Mouse (Mus musculus) embryonic facial prominence, embryonic 11.5 days (tissue): Measurements from ENCODE around the gene Cnih3. TPM values are rescaled to one million over a fixed set of nuclear protein-coding genes. Genes with fewer than 3 reads are reported as not detected.

Source experiments
- ATAC-seq: fragments of 200-750 bp; cut with Nextera tagmentation; replicated peaks from 2 replicates; pipeline ENCODE4 v1.8.0; 2017; ENCODE audit warnings: low read depth; ENCODE audit not compliant: insufficient number of reproducible peaks, low FRiP score, low TSS enrichment
- DNase-seq: peaks from one replicate; pipeline ENCODE4 v3.0.0-alpha.2; 2015; ENCODE audit warnings: low spot score
- H3K27ac ChIP-seq: fragments of 300-500 bp; sonication (generic); replicated peaks from 2 replicates; pipeline ENCODE4 v1.5.1; 2014; ENCODE audit warnings: mild to moderate bottlenecking, low read depth, low read length, control low read depth
- H3K27me3 ChIP-seq: fragments of 300-500 bp; sonication (generic); 2 replicates; pipeline ENCODE4 v1.6.1; 2014; ENCODE audit warnings: mild to moderate bottlenecking, low read length, moderate library complexity, mixed read lengths; ENCODE audit not compliant: control insufficient read depth, insufficient read depth
- H3K36me3 ChIP-seq: fragments of 300-500 bp; sonication (generic); replicated peaks from 2 replicates; pipeline ENCODE4 v1.6.1; 2014; ENCODE audit warnings: low read depth, mild to moderate bottlenecking, low read length, moderate library complexity, mixed read lengths; ENCODE audit not compliant: control insufficient read depth, insufficient read depth
- H3K4me1 ChIP-seq: fragments of 300-500 bp; sonication (generic); 2 replicates; pipeline ENCODE4 v1.6.1; 2014; ENCODE audit warnings: low read length, mixed read lengths; ENCODE audit not compliant: control insufficient read depth, insufficient read depth
- H3K4me2 ChIP-seq: fragments of 300-500 bp; sonication (generic); 2 replicates; pipeline ENCODE4 v1.6.1; 2014; ENCODE audit warnings: low read depth, mild to moderate bottlenecking, control low read depth, low read length, moderate library complexity
- H3K4me3 ChIP-seq: fragments of 300-500 bp; sonication (generic); 2 replicates; pipeline ENCODE4 v1.5.1; 2014; ENCODE audit warnings: low read depth, low read length, control low read depth
- H3K9ac ChIP-seq: fragments of 300-500 bp; sonication (generic); replicated peaks from 2 replicates; pipeline ENCODE4 v1.6.1; 2014; ENCODE audit warnings: mild to moderate bottlenecking, control low read depth, low read length
- H3K9me3 ChIP-seq: fragments of 300-500 bp; sonication (generic); replicated peaks from 2 replicates; pipeline ENCODE4 v1.6.1; 2016; ENCODE audit warnings: mild to moderate bottlenecking, low read length, inconsistent platforms, mixed read lengths; ENCODE audit not compliant: control insufficient read depth
- WGBS: fragments of 180-500 bp; shearing (Covaris S2); extraction: QIAGEN DNeasy Blood & Tissue Kit; methylation state at CpG from one replicate; pipeline ENCODE4 v1.1.7; 2014; 5-methylcytosine and 5-hydroxymethylcytosine counted together
- polyA plus RNA-seq: library from polyadenylated mRNA; unstranded; fragments of >200 nt; fragmentation: Nextera tagmentation; extraction: Ambion mirVana; gene quantifications from 2 replicates; pipeline ENCODE4 v1.2.1, GENCODE M21; 2014

The Cnih3 gene
- polyA plus RNA-seq = 0.50 and 0.53 TPM in 2 replicates

DNA sequence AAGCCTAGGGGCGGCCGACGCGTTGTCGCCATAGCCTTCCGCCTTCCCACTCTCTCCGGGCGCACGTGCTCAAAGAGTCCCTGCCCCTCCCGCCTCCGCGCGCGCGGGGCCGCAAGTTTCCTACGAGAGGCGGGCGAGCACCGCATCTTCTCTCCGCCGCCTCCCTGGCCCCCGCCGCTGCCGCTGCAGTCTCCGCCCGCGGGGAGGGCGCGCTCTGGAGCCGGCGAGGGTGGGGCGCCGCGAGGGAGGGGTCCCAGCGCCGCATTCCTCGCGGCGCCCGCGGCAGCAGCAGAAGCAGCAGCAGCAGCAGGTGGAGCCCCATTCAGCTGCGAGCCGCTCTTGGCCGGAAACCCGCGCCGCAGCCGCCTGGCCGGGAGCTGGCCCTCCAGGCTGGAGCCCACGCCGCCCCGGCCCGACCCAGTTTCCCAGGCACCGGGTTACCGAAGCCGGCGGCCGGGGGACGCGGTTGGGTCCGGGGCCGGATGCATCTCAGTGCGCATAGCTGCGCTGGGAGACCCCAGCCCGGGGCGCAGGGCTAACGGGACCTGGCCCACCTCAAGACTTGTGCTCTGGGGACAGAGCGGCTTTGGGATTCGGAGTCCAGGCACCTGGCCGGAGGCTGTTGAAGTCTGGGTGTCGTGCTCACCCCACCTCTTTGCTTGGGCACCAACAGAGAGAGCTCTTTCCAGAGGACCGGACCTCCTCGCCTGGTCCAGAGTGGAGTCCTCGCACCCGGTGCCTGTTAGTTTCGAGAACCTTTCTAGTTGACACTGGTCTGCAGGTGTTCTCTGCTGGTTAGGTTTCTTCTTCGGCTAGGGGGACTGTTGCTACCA is at the start of gene Cnih3:
Gene Cnih3, plus strand, starts transcription at position 262 of the 833 bp plus-strand sequence.
- Histone ChIP-seq H3K4me2 (peak within 1 kb of the TSS; percentile 99), H3K9me3 (no peaks in the 10 kb centered on the region), H3K4me3 (peak within 1 kb of the TSS; percentile 53), H3K4me1 (peaks cover 6% of the 10 kb centered on the region), H3K9ac (peak within 1 kb of the TSS; percentile 65), H3K27me3 (peaks cover 36% of the 10 kb centered on the region), H3K27ac (no peak within 1 kb of the TSS), H3K36me3 (no peaks in the 10 kb centered on the region)
- peak; percentile 61 for ATAC-seq
- DNase-seq = peak; percentile 71
- under 1% methylated on average over 61 of the region's 78 CpGs for WGBS

DNA sequence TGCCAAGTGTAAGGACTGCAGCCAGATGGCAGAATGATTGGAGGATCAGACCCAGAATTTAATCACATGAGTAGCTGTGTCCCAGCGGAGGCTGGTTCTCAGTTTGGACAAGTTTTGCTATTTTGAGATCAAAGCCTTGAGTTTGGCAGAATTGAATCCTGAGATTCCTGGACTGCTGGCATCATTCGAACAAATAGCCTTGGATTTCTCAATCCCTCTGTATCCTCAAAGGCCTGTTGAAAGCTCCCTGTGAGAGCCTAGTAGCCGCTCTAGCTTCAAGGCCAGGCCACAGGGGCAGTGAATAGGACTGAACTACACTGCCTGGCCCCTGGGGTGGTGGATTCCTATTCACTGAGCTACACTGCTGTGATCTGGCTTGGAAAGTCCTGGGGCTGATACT is 44.4 kb upstream of the Cnih3 start:
- ATAC-seq = no peak

DNA sequence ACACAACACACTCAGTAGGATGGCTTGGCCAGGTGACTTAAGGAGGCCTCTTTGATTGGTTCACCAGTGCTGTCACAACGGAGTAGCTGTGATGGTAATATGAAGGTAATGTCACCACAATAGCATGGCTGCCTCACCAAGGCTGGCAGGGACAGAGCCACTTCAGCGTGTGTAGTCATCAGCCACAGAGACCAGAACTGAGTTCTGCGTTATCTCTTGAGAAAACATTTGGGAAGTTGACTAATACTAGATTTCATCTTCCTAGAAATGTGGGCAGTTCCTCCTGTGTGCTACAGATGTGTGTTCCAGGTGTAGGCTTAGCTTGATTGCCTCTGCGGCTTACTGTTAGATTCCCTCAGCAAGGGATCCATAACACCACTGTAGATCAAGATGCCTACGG is 41.7 kb upstream of the Cnih3 start:
- H3K27me3 ChIP-seq = no peaks in the 10 kb centered on the region
- H3K4me2 ChIP-seq = no peak overlapping the region
- no peak overlapping the region for H3K4me3 ChIP-seq
- DNase-seq (no peak), ATAC-seq (no peak)
- WGBS = 87% methylated on average over 5 of the region's 5 CpGs
- H3K9ac ChIP-seq = no peak overlapping the region
- H3K9me3 ChIP-seq = no peaks in the 10 kb centered on the region
- H3K36me3 ChIP-seq = no peaks in the 10 kb centered on the region
- H3K4me1 ChIP-seq = no peaks in the 10 kb centered on the region
- no peak overlapping the region for H3K27ac ChIP-seq

More for the DNA sequence above, 44.4 kb upstream of the Cnih3 start:
- Histone ChIP-seq H3K4me3 (no peak overlapping the region), H3K27ac (no peak overlapping the region), H3K4me1 (no peaks in the 10 kb centered on the region), H3K4me2 (no peak overlapping the region), H3K36me3 (no peaks in the 10 kb centered on the region), H3K9ac (no peak overlapping the region), H3K27me3 (no peaks in the 10 kb centered on the region), H3K9me3 (no peaks in the 10 kb centered on the region)
- no peak for DNase-seq
- 71% methylated on average over 3 of the region's 3 CpGs for WGBS

DNA sequence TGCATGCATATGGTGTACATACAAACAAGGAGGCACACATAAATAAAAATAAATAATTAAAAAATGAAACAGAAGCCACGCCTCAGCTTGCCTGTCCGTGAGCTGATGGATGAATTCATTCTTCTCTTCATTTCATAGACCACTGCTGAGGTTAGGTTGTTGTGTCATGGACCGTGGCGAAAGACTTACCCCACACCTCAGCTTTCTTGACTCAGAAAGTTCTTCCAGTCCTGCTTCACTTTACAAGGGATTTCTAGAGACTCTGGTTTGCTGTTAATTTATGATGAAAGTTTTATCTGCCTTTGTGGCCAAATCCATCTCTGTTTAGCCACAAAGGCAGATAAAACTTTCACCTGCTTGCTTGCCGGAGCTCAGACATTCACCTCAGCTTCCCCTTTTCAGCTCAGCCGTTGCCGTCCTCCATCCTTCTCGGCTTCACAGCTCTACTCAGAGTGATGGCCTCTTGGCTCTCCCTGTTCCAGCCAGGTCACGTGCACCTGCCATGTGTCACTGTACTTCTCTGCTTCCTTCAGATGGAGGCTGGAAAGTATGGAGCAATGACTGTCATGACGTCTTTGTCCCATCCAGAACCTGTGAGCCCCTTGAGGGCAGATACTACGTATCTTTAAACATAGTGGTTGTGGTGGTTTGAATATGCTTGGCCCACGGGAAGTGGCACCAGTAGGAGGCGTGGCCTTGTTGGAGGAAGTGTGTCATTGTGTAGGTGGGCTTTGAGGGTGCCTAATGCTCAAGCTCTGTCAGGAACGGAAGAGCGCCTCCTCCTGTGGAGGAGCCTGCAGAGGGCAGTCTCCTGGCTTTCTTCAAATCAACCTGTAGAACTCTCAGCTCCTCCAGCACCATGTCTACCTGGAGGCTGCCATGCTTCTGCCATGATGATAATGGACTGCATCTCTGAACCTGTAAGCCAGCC is 40.0 kb upstream of the Cnih3 start:
- H3K36me3 ChIP-seq = no peaks in the 10 kb centered on the region
- ATAC-seq (no peak), DNase-seq (no peak)
- H3K4me1 ChIP-seq = no peaks in the 10 kb centered on the region
- no peak overlapping the region for H3K27ac ChIP-seq
- H3K4me3 ChIP-seq = no peak overlapping the region
- 90% methylated on average over 15 of the region's 15 CpGs for WGBS
- no peaks in the 10 kb centered on the region for H3K9me3 ChIP-seq
- no peak overlapping the region for H3K4me2 ChIP-seq
- no peaks in the 10 kb centered on the region for H3K27me3 ChIP-seq
- no peak overlapping the region for H3K9ac ChIP-seq

DNA sequence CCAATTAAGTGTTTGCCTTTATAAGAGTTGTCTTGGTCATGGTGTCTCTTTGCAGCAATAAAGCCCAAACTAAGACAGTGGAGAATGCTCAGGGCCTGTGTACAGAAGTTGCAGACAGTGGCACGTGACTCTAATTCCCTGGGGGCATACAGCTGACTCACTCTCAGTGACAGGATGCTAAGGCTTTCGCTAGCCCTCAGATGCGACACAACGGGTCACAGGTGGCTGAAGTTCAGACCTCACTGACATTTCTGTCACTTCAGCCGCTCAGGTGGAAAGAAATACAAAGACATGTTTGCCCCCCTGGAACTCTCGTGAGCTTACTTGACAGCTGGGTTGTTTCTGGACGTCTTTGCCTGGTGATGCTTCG is 39.4 kb upstream of the Cnih3 start:
- no peaks in the 10 kb centered on the region for H3K9me3 ChIP-seq
- H3K4me3 ChIP-seq = no peak overlapping the region
- WGBS = 79% methylated on average over 8 of the region's 8 CpGs
- no peaks in the 10 kb centered on the region for H3K27me3 ChIP-seq
- no peaks in the 10 kb centered on the region for H3K4me1 ChIP-seq
- no peak overlapping the region for H3K27ac ChIP-seq
- no peak overlapping the region for H3K9ac ChIP-seq
- H3K36me3 ChIP-seq = no peaks in the 10 kb centered on the region
- ATAC-seq = no peak
- no peak for DNase-seq
- no peak overlapping the region for H3K4me2 ChIP-seq

DNA sequence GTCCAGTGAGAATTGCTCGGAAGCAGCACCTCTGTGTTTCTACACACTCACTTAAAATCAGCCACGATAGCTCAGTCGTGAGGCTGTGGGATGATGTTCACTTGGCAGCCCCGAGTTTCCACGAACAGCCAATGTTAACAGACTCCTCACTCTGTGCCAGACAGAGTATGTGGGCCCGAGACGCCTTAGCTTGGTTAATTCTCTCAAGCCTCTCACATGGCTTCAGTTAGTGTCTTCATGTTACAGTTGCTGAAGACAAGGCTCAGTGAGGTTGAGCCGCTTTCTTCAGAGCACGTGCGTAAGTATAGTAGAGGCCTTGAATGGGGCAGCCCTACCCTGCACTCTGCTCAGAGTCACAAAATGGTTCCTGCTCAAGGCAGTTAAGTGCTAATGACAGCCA is 38.1 kb upstream of the Cnih3 start:
- Histone ChIP-seq H3K4me2 (no peak overlapping the region), H3K9ac (no peak overlapping the region), H3K36me3 (no peaks in the 10 kb centered on the region), H3K27me3 (no peaks in the 10 kb centered on the region), H3K27ac (no peak overlapping the region), H3K4me3 (no peak overlapping the region), H3K9me3 (no peaks in the 10 kb centered on the region), H3K4me1 (no peaks in the 10 kb centered on the region)
- WGBS = 79% methylated on average over 10 of the region's 10 CpGs
- no peak for ATAC-seq
- DNase-seq = peak; percentile 38

DNA sequence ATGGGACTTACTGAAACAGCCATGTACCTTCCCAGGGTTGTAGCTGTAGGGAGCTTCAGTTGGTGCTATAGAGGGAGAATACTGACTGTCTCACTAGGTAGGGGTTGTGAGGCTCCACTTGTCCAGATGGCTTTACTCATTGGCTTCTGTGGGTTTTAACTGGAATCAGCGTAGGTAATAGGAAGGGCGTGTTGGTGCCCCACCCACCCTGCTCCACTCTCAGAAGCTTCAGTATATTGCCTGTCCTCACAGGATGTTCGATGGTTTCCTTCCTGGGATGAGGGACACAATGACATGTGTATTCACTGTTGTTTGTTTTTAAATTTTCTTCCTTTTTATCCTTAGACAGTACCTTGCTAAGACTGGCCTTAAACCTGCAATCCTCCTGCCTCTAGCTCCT is 37.1 kb upstream of the Cnih3 start:
- 81% methylated on average over 3 of the region's 3 CpGs for WGBS
- Histone ChIP-seq H3K4me3 (no peak overlapping the region), H3K9ac (no peak overlapping the region), H3K27me3 (no peaks in the 10 kb centered on the region), H3K4me2 (no peak overlapping the region), H3K27ac (no peak overlapping the region), H3K4me1 (no peaks in the 10 kb centered on the region), H3K36me3 (no peaks in the 10 kb centered on the region), H3K9me3 (no peaks in the 10 kb centered on the region)
- ATAC-seq (no peak), DNase-seq (no peak)

DNA sequence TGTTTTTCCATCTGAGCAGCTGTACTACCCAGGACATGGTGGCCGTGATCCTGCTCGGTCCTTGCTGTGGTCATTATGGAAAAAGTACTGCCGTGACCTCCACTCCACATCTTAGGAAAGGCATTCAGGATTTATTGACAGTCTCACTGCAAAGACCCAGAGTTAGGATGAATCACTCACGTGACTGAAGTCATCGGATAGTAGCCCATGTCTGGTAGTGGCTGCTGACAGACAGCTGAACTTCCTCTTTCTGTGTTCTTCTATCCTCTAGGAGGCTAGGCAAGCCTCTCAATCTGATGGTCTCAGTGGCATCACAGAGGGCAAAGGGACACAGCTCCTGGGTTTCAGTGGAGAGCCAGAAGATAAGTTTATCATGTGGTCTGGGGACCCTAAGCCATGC is 35.9 kb upstream of the Cnih3 start:
- H3K4me2 ChIP-seq = no peak overlapping the region
- H3K4me3 ChIP-seq = no peak overlapping the region
- H3K9ac ChIP-seq = no peak overlapping the region
- no peaks in the 10 kb centered on the region for H3K9me3 ChIP-seq
- H3K36me3 ChIP-seq = no peaks in the 10 kb centered on the region
- ATAC-seq (no peak), DNase-seq (no peak)
- no peaks in the 10 kb centered on the region for H3K27me3 ChIP-seq
- 82% methylated on average over 5 of the region's 5 CpGs for WGBS
- no peaks in the 10 kb centered on the region for H3K4me1 ChIP-seq
- H3K27ac ChIP-seq = no peak overlapping the region
